Mouse (Mus musculus) ES-E14 (cell line): Measurements from ENCODE around the gene Zfp932. TPM values are rescaled to one million over a fixed set of nuclear protein-coding genes. Genes with fewer than 3 reads are reported as not detected.
"Not testable (repeated sequence)": the region's sequence is repeated elsewhere in the genome, so short reads cannot be mapped to it uniquely, and the experiment has no call there.

Source experiments
- DNase-seq: peaks from one replicate; pipeline ENCODE4 v3.0.0-alpha.2; 2013; ENCODE audit warnings: low read depth, low spot score
- H3K27ac ChIP-seq: 2 replicates; pipeline ENCODE4 v1.5.1; 2012; ENCODE audit warnings: low read depth, mild to moderate bottlenecking, low read length, moderate library complexity, mixed read lengths; ENCODE audit not compliant: poor library complexity, insufficient read depth, severe bottlenecking
- H3K36me3 ChIP-seq: 2 replicates; pipeline ENCODE4 v1.6.1; 2012; ENCODE audit warnings: mild to moderate bottlenecking, low read length, moderate library complexity, mixed read lengths; ENCODE audit not compliant: control insufficient read depth, poor library complexity, insufficient read depth, severe bottlenecking
- H3K4me1 ChIP-seq, 2 experiments: fragments of 150-350 bp in 1 of 2; sonication (generic) in 1 of 2; 2 replicates each; pipeline ENCODE4 v1.6.1; 2012; ENCODE audit warnings: low read length in 2 of 2, mild to moderate bottlenecking in 1 of 2, mixed read lengths in 1 of 2; ENCODE audit not compliant: control insufficient read depth in 2 of 2, insufficient read depth in 2 of 2, poor library complexity in 1 of 2
- H3K4me3 ChIP-seq, 2 experiments: fragments of 150-350 bp in 1 of 2; sonication (generic) in 1 of 2; 2 replicates each; pipeline ENCODE4 v1.5.1; 2012; ENCODE audit warnings: low read length in 2 of 2, low read depth in 1 of 2, mild to moderate bottlenecking in 1 of 2, mixed read lengths in 1 of 2; ENCODE audit not compliant: insufficient read depth in 1 of 2, poor library complexity in 1 of 2, severe bottlenecking in 1 of 2
- H3K9ac ChIP-seq: 2 replicates; pipeline ENCODE4 v1.6.1; 2012; ENCODE audit warnings: low read depth, mild to moderate bottlenecking, low read length, mixed read lengths; ENCODE audit not compliant: poor library complexity, insufficient read depth, severe bottlenecking
- H3K9me3 ChIP-seq: fragments of 150-350 bp; sonication (generic); 2 replicates; pipeline ENCODE4 v1.6.1; 2012; ENCODE audit warnings: low read depth, mild to moderate bottlenecking, low read length; ENCODE audit not compliant: control insufficient read depth, insufficient read depth
- CHD2 ChIP-seq: IDR thresholded peaks from 2 replicates; pipeline ENCODE4 v1.6.1; 2014; ENCODE audit warnings: mild to moderate bottlenecking, low read depth, low read length, inconsistent platforms
- HCFC1 ChIP-seq: IDR thresholded peaks from 2 replicates; pipeline ENCODE4 v1.6.1; 2012; ENCODE audit warnings: low read length, inconsistent platforms, borderline replicate concordance; ENCODE audit not compliant: insufficient read depth
- MAFK ChIP-seq: IDR thresholded peaks from 2 replicates; pipeline ENCODE4 v1.6.1; 2014; ENCODE audit warnings: mild to moderate bottlenecking, low read depth, low read length, inconsistent platforms; ENCODE audit not compliant: insufficient read depth
- in situ Hi-C, 2 experiments: fragments of 600-800 bp; cut with MboI; formaldehyde crosslinking; loops; one replicate each; pipeline ENCODE4 v1.15.1; 2025; ENCODE audit warnings: low sequenced_read_pairs in 2 of 2, inconsistent platforms in 1 of 2; ENCODE audit not compliant: unreplicated experiment in 2 of 2
- total RNA-seq: library from RNA; depleted of rRNA; stranded (reverse); fragments of 300-350 nt; gene quantifications from 2 replicates; pipeline ENCODE4 v1.2.3, GENCODE M21; 2012; rRNA removed

Zfp932 gene
- total RNA-seq, result 21.5 and 29.2 TPM in 2 replicates

GRCm38 (mm10) chr5:109996026-109996937 is at the start of gene Zfp932:
Zfp932 (plus strand) TSS chr5:109996521.
- H3K27ac ChIP-seq, result peak within 1 kb of the TSS; percentile 53; the same call in 1 of the 2 replicates
- H3K36me3 ChIP-seq, H3K9me3 ChIP-seq, in situ Hi-C loops, H3K4me1 ChIP-seq: not testable (repeated sequence)
- peak; percentile 65 for DNase-seq
- H3K4me3 ChIP-seq, result peak within 1 kb of the TSS; percentile 83 to 89
- peak within 1 kb of the TSS; percentile 82 for H3K9ac ChIP-seq

DNA sequence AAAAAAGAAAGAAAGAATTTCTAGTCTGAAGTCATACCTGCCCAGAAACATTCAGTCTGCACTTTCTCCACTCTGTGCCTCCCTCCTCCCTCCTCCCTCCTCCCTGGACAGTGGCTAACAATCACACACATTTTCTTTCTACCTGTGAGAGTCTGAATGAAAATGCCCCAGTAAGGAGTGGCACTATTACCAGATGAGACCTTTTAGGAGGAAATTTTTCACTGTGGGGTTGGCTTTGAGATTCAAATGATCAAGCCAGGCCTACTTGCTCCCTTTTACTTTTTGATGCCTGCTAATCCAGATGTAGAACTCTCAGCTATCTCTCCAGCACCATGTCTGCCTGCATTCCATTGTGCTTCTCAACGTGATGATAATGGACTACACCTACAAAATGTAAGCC is 46.0 kb upstream of the Zfp932 start:
- TF ChIP-seq HCFC1 (no peak), MAFK (no peak), CHD2 (no peak)
- no peaks in the 10 kb centered on the region for H3K9me3 ChIP-seq
- no peak overlapping the region for H3K27ac ChIP-seq
- no peaks in the 10 kb centered on the region for H3K36me3 ChIP-seq
- DNase-seq, result no peak
- no peak overlapping the region for H3K9ac ChIP-seq
- no peak overlapping the region for H3K4me3 ChIP-seq
- in situ Hi-C loops, result no loop called here
- no peaks in the 10 kb centered on the region for H3K4me1 ChIP-seq

GRCm38 (mm10) chr5:109980743-109981142 is 15.6 kb upstream of the Zfp932 start:
- not testable (repeated sequence) for H3K9ac ChIP-seq

DNA sequence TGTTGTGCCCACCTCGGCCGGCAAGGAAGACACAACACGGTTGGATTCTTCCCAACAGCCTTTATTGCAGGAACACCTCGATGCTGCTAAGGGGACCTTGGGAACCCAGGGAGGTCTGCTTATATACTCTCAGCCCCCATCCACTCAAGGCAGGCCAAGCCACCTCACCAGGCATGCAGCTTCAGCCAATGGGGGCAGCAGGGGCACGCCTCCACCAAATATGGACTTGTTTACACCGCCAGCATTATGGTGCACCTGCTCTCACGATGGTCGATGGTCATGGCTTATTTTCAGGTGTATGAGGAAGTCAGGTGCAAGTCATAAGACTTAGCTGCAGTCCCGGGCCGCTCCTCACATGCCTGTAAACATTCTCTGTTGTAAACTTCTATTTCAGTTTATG is 860 bp upstream of the Zfp932 start:
- in situ Hi-C loops, H3K36me3 ChIP-seq, H3K27ac ChIP-seq, H3K9ac ChIP-seq, H3K4me1 ChIP-seq, DNase-seq, H3K4me3 ChIP-seq, H3K9me3 ChIP-seq: not testable (repeated sequence)

More at GRCm38 (mm10) chr5:109980743-109981142, 15.6 kb upstream of the Zfp932 start:
- DNase-seq, H3K4me3 ChIP-seq, H3K36me3 ChIP-seq, H3K4me1 ChIP-seq, H3K9me3 ChIP-seq: not testable (repeated sequence)
- in situ Hi-C loops, result loop anchor here in 1 of 2 experiments (10.0 kb wide), 1 partner anchor 66 kb away; no protein-coding TSS in a partner anchor
- H3K27ac ChIP-seq, result peak overlapping the region; percentile 25; the same call in 1 of the 2 replicates

DNA sequence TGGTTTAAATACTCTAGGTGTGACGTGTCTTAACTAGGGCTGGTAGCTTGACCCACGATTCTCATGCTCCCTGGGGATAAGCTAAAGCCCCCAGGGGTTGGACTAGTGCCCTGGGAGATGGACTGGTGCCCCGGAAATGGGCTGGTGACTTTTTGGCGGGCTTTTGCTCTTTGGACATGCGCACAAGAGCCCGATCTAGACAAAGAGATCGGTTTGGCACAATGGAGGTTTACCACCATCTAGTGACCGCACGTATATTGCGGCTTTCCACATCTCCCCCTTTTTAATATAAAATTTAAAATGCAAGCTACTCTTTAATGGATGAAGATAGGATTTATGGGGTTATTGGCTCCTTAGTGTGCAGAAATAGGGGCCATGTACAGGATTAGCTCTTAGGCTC is 19.5 kb downstream of the Zfp932 start:
- in situ Hi-C loops, H3K27ac ChIP-seq: not testable (repeated sequence)

More for the DNA sequence above, 19.5 kb downstream of the Zfp932 start:
- H3K4me1 ChIP-seq, H3K36me3 ChIP-seq, H3K4me3 ChIP-seq, H3K9me3 ChIP-seq, DNase-seq, H3K9ac ChIP-seq: not testable (repeated sequence)
